Mouse (Mus musculus): ENCODE data around the gene U2af2. TPM values are rescaled to one million over a fixed set of nuclear protein-coding genes. Genes with fewer than 3 reads are reported as not detected.
"Not testable (repeated sequence)": the region's sequence is repeated elsewhere in the genome, so short reads cannot be mapped to it uniquely, and the experiment has no call there.

U2af2 gene
- total RNA-seq, 2 experiments from 2014 or later: 171 to 180 TPM

DNA sequence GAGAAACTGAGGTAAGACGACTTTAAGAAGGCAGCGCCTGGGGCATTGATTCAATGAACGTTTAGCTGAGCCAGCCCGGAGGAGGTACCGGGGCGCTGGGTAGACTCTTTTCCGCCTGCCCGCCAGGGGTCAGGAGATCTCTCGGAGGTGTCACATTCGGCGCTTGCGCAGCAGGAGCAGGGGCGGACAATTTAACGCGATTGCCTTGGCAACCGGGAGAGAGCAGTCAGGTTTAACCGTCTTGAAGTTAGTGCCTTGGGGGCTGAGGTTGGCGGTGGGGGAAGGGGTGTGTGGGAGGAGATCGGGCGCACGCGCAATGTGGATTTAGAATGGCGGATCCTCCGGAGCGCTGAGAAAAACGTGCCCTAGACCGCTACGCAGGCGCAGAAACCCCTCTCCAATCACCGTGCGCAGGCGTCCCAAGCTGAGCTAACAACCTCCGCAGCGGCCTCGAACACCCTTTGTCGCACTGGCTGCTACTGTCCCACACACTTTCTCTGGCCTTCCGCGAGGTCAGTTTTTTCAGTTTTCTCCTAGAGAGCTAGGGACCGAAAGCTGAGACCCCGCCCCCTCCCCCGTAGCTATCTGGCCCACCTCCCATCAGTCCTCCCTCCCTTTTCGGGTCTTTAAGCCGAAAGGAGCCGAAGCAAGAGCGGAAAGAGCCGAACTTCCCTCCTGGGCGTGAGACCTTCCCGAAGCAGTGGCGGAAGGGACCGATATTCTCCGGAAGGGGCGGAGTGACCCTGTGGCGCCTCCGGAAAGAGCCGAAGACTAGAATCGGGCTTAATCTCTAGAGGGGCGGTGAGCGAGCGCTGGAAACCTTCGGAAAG is 784 bp upstream of the U2af2 start:
- intact Hi-C loops (cut with DNase I): loop anchor here (1.0 to 10.0 kb wide), 2 partner anchors 41 to 926 kb away; partner anchors contain the start of genes Ccdc106, Leng8 and Zfp865
- DNase-seq (ENCODE audit: low spot score in 2 of 2): peak; percentile 99

DNA sequence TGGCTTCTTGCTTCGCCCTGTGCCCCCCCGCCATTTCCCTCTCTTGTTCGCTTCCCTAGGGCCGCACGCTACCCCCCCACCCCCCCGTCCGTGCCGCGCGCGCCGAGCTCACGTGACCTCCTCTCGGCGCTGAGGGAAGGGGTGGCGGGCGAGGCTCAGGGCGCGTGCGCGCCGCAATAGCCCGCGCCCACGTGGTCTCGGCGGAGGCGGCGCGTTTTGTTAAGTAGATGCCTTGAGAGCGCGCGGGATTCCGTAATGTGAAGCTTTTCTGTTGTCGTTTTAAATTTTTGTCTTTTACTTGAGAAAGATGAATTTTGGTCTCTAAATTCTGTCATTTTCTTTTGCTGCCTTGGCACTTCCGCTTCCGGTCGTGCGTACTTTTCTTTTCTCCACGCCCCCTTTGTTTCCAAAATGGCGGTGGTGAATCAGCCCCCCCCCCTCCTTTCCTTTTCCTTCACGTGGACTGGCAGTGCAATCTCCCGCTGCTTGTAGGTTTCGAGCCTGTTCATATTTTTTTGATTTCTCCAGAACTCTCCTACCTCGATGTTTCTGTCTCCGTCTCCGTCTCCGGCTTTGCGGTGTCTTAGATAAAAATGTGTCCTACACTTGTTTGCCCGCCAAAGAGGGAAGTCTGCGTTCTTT is 538 bp downstream of the U2af2 start:
- peak; percentile 75 to 83 for DNase-seq (ENCODE audit: low spot score in 2 of 2)
- intact Hi-C loops (cut with DNase I): loop anchor here (1.0 to 10.0 kb wide), 2 partner anchors 18 to 928 kb away; partner anchors contain the start of genes Epn1 and Leng8

DNA sequence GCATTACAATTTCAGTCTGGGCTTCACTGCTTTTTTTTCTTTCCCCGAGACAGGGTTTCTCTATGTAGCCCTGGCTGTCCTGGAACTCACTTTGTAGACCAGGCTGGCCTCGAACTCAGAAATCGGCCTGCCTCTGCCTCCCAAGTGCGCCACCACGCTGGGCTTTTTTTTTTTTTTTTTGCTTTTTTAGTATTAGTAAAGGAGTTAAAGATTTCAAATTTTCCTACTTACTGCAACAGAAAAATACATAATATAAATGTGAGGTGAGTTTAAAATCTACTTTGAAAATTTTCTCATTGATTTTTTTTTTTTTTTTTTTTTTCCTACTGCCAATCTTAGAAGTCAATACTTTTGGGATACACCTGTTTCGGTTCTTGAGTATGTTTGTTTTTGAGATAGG is 2.9 kb downstream of the U2af2 start:
- DNase-seq (ENCODE audit: low spot score in 2 of 2): no peak
- intact Hi-C loops (cut with DNase I): loop anchor here (10.0 kb wide), 1 partner anchor 930 kb away; the partner anchor contains the start of gene Leng8

DNA sequence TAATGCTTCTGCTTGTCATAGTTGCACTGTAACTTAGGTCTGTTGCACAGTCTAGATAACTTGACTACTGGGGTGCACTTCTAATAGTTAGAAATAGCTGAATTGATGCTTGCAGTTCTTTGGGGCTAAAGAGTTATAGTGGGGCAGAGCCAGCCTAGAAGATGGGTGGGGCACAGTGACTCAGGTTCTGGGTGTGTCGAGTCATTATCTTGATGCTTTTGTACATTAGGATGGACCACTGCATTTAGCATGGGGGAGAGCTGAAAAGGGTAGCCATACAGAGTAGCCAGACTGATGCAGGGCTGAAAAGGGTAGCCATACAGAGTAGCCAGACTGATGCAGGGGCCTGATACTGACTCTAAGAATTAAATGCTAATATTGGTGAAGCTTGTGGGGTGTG is 11.6 kb downstream of the U2af2 start:
- no peak for DNase-seq (ENCODE audit: low spot score in 2 of 2)
- intact Hi-C loops (cut with DNase I): no loop called here

DNA sequence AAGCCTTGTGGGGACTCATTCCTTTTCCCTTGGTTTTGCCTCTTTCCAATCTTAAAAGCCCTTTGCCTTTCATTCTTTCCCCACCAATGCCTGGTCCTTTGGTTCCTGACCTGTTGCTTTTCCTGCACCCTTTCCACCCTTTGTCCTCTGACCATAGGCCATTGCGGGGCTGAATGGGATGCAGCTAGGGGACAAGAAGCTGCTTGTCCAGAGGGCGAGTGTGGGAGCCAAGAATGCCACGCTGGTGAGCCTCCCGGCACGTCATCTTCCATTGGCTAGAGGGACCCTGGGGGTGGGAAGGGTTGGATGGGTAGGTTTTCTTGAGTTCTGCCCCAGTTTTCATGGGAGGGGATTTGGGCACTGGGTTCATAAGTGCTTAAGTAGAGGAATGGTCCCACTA is 13.0 kb downstream of the U2af2 start:
- intact Hi-C loops (cut with DNase I): no loop called here
- no peak for DNase-seq (ENCODE audit: low spot score in 2 of 2)

DNA sequence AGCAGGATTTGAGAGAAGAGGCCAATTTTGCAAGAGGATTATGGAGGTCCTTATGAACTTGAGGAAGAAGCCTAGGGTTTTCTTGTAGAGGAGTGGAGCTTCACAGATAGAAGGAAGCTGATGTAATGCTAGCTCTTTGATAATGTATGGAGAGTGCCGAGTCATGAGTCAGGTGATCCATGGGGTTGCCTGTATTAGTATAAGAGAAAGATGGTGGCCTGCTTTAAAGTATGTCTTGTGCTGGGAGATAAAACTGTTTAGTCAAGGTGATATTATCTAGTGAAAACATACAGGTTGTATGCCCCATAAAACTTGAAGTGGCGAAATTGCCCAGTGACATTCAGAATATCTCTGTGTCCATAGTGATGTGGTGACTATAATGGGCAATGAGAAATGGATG is 15.0 kb downstream of the U2af2 start:
- intact Hi-C loops (cut with DNase I): no loop called here
- no peak for DNase-seq (ENCODE audit: low spot score in 2 of 2)

DNA sequence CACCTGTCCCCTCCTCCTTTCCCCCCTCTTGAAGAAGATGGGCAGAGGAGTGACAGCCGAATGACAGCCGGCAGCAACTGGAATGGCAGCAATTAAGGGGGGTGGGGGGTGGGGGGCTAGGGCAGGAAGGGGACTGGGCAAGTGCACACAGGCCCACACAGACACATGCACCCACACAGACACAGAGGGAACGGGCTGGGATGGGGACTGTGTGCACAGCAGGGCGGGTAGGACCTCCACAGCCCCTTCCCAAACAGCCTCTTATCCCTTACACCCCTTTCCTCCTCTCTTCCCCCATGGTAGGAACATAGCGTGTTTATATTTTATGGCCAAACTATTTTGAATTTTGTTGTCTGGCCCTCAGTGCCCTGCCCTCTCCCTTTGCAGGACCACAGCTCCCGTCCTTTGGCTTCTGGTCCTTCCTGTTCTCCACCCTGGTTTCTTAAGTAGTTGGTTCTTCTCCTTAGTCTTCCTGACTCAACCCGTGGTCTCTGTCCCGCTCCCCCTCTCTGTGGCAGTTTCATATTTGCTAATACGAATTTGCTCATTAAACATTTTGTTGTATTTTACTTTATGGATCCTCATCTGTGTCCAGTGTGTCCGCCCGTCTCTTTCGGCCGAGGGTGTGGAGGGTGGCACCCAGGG is 17.5 kb downstream of the U2af2 start:
- intact Hi-C loops (cut with DNase I): loop anchor here (1.0 to 10.0 kb wide), 3 partner anchors 17 to 1095 kb away; partner anchors contain the start of genes Rasl2-9, U2af2 and Zfp444
- DNase-seq (ENCODE audit: low spot score in 2 of 2): not testable (repeated sequence)

DNA sequence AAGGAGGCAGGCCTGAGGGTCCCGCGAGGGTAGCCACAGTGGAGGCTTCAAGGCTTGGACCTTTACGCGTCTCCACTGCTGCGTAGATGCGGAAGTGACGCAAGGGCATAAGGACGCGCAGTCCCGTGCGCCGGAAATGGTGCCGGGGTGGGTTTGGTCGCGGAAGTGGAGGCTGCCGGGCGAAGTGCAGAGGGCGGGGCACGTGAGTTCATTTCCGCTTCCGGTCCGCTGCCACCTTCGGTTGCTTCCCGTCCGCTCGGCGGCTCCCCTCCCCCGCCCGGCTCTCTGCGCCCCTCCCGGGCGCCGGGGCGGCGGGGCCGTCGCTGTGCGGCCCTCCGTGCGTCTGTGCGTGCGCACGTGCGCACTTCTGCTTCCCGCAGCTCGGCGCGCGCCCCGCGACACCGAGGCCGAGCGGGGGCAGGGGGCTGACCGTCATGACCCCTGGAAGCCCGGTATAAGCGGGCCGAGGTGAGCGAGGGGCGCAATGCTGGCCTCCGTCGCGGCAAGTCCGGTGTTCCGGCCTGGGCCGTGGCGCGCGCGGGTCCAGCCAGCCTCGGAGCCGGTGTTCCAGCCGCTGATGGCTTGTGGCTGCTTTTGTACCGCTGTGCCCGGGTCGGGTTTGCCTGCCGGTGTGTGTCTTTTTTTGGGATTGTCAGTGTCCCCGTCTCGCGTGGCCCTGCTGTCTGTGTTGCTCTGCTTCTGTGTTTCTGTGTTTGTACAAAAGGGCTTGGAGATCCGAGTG is 18.2 kb downstream of the U2af2 start, which contains the start of gene Epn1:
TSS of gene Epn1 (plus strand) at position 226 of the 742 bp plus-strand sequence.
- DNase-seq (ENCODE audit: low spot score in 2 of 2): peak; percentile 96 to 99
- intact Hi-C loops (cut with DNase I): loop anchor here (1.0 to 10.0 kb wide), 3 partner anchors 18 to 1095 kb away; partner anchors contain the start of genes Rasl2-9, U2af2 and Zfp444

DNA sequence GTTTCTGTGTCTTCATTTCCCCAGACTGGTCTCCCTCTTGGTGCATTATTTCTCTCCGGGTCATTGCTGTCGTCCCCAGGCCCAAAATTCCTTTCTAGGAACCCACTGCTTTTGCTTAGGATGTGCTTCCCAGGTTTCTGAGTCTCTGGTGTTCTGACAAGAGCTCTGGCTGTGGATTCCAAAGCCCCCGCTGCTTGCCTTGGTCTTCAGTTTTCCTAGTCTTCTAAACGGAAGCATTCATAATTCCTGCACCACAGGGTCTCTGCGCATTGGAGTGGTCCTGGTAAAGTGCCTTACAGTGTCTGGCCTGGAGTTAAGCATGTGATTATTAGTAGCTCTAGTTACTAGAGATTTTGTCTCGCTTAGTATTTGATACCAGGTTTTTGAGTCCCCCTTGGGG is 18.9 kb downstream of the U2af2 start:
- intact Hi-C loops (cut with DNase I): loop anchor here (1.0 to 10.0 kb wide), 3 partner anchors 19 to 1094 kb away; partner anchors contain the start of genes Rasl2-9, U2af2 and Zfp444
- DNase-seq (ENCODE audit: low spot score in 2 of 2): no peak

DNA sequence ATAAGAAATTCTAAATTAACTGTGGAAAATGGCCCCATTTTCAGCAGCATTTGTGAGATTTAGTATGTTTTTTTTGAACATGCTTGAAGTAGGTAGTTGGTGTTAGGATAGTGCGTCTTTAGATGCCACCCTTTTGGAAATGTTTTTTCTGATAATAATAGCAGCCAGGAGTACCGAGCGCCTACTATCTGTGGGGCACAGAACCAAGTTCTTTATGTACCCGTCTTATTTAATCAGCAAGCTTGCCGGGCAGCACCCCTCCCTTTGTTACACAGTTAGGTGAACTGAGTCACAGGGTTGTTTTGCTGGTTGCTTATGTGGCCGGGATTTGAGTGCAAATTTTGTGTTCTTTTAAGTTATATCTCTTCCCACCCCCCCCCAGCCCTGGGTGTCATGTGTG is 19.3 kb downstream of the U2af2 start:
- no peak for DNase-seq (ENCODE audit: low spot score in 2 of 2)
- intact Hi-C loops (cut with DNase I): loop anchor here (2.0 to 10.0 kb wide), 2 partner anchors 44 to 1094 kb away; partner anchors contain the start of genes Rasl2-9 and Zfp444

DNA sequence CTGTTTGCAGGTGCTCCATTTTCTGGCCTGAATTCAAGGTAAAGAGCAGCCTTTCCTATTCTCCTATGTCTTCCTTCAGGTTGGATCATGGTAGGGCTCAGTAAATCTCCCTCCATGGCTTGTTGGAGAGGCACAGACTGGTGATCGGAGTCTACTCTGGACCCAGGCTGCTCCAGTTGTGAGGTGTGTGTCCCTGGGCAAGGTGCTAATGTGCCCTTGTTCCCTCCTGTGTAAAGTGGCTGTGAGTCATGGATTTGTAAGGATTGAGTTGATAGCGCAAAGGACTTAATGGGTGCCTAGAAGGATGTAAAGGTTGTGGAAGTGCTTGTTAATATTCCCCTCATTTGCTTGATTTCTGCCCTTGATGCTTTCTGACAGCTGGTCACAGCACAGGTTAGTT is 20.0 kb downstream of the U2af2 start:
- intact Hi-C loops (cut with DNase I): loop anchor here (2.0 to 10.0 kb wide), 2 partner anchors 43 to 1093 kb away; partner anchors contain the start of genes Rasl2-9 and Zfp444
- DNase-seq (ENCODE audit: low spot score in 2 of 2): no peak

DNA sequence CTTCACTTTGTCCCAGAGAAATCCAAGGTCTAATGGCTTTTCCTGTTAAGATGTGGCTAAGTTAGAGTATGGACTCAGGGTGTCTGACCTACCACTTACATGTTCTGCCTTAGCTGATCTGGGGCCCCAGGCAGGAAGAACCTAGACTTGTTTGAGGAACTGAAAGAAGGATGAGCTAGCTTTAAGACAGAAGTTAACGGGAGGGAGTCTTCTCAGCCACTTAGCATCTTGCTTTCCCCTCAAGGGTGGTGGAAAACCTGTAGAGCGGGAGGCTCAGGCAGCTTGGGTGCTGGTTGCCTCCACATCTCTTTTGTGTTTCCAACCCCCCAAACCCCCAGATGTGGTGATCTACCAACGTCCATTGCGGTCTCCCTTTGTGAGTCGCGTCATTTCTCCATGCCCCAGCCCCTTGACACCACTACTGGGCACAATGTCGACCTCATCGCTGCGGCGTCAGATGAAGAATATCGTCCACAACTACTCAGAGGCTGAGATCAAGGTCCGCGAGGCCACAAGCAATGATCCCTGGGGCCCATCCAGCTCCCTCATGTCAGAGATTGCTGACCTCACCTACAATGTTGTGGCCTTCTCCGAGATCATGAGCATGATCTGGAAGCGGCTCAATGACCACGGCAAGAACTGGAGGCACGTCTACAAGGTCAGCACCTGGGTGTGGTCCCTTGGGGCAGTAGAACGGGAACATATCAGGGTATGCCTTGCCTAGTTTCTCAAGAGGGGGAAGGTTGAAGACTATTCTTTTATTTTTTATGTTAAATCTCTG is 21.6 kb downstream of the U2af2 start:
- intact Hi-C loops (cut with DNase I): loop anchor here (10.0 kb wide), 1 partner anchor 1091 kb away; the partner anchor contains the start of gene Zfp444
- DNase-seq (ENCODE audit: low spot score in 2 of 2): no peak

DNA sequence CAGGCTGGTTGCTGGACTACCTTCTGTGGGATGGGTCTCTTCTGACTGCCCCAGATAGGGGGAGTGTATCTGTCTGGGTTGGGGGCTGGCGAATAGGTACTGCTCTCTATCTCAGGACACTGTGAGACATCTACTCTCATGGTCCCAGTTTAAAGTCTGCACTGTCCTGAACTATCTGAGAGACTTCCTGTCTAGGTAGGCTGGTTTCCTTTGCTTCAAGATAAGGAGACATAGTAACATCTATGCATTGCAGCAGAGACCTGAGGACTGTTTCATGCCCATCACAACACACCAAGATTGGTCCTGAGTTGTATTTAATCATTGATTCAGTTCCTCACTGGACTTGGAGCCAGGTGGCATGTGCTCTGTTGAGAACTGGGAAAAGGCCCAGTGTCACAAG is 23.6 kb downstream of the U2af2 start:
- no peak for DNase-seq (ENCODE audit: low spot score in 2 of 2)
- intact Hi-C loops (cut with DNase I): loop anchor here (10.0 kb wide), 1 partner anchor 1089 kb away; the partner anchor contains the start of gene Zfp444

DNA sequence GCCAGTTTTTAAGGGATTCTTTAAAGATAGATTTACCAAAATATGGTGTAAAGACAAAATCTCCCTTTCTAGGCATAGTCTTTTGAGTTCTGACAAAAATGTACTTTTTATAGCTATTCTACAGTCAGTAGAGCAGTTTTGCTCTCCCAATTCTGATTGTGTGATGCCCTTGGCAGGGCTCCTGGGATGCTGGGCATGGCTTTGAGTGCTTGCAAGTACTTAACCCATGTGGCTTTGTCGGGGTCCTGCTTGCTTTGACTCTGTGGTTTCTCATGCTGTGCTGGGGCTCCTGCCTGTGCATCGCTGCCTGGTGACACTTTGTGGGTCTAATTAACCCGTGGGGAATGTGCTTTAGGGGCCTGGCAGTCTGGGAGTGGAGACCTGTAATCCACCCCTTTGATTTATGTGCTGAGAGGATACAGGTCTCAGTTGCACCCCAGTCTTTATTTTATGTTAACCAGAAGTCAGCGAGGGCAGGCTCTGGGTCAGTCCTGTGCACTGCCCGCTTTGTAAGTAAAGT is 25.0 kb downstream of the U2af2 start:
- intact Hi-C loops (cut with DNase I): loop anchor here (10.0 kb wide), 1 partner anchor 1088 kb away; the partner anchor contains the start of gene Zfp444
- DNase-seq (ENCODE audit: low spot score in 2 of 2): no peak

DNA sequence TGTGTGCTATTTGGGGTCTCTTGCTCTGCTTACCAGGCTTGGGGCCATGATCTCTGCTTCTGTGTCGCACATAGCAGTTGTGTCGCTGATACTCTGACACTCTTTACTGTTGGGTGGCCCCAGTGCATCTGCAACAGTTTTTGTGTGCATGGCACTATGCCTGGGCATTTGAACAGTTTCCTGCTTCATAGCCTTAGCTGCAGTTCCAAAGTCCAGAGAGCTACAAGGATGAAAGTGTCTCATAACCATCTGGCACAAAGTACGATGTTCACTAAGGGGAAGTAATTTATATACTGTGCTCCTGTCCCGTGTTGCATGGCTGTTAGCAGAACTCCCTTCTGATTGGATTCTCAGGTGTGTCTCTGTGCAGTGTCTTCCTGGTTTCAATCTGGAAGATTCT is 25.9 kb downstream of the U2af2 start:
- no peak for DNase-seq (ENCODE audit: low spot score in 2 of 2)
- intact Hi-C loops (cut with DNase I): loop anchor here (10.0 kb wide), 1 partner anchor 1087 kb away; the partner anchor contains the start of gene Zfp444

DNA sequence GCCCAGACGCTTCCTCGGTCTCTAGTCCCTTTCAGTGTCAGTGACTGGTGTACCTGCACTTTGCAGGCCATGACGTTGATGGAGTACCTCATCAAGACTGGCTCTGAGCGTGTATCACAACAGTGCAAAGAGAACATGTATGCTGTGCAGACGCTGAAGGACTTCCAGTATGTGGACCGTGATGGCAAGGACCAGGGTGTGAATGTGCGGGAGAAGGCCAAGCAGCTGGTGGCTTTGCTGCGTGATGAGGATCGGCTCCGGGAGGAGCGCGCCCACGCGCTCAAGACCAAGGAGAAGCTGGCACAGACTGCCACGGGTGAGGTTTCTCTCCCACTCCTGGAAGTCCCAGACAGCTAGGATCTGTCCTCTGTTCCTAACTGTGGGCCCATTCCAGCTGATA is 27.9 kb downstream of the U2af2 start:
- DNase-seq (ENCODE audit: low spot score in 2 of 2): peak; percentile 51 to 82
- intact Hi-C loops (cut with DNase I): loop anchor here (10.0 kb wide), 1 partner anchor 1085 kb away; the partner anchor contains the start of gene Zfp444

DNA sequence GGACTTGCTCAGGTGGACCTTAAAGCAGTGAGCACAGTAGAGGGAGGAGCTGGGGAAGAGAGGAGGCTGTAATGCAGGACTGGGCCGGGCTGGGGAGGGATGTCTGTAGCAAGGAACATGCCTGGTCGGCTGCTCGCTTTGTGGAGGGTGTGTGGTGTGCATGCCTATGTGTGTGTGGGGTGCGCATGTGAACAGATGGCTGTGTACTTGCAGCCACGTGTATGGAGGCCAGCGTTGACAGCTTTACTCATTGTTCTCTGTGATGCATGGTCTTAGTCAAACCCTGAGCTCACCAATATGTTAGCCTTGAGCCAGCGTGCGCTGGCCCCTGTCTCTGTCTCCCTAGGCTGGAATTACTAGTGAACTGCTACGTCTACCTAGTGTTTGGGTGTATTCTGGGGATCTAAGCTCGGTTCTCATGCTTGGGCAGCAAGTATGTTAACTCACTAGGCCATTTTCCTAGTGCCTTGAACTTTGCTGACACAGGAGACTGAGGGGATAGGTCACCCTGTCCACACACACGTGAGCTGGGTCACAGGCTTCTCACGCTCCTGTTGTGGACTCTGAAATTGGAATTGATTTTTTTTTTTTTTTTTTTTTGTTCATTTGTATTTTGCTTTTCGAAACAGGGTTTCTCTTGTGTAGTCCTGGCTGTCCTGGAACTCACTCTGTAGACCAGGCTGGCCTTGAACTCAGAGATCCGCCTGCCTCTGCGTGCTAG is 29.2 kb downstream of the U2af2 start:
- DNase-seq (ENCODE audit: low spot score in 2 of 2): peak; percentile 41 to 78
- intact Hi-C loops (cut with DNase I): no loop called here
